Mouse (Mus musculus) megakaryocyte progenitor cell, adult 5-6 weeks (primary cell): ENCODE measurements around the gene Ostc. TPM values are rescaled to one million over a fixed set of nuclear protein-coding genes. Genes with fewer than 3 reads are reported as not detected.

Experiments used
- ATAC-seq: replicated peaks from 2 replicates; pipeline ENCODE4 v1.8.0; 2016; ENCODE audit warnings: mild to moderate bottlenecking, moderate TSS enrichment, inconsistent platforms; ENCODE audit not compliant: poor library complexity
- total RNA-seq, 2 experiments: library from RNA; stranded (forward) in 1 of 2; stranded (reverse) in 1 of 2; fragments of 157-497, 149-512 nt in 1 of 2; fragments of 200-1000 nt in 1 of 2; gene quantifications; 2 replicates each; pipeline versions ENCODE4 v1.2.3 to v1.2.4; 2015 to 2017

Gene Ostc
- total RNA-seq, 2 experiments from 2014 or later: 308 to 371 TPM

DNA sequence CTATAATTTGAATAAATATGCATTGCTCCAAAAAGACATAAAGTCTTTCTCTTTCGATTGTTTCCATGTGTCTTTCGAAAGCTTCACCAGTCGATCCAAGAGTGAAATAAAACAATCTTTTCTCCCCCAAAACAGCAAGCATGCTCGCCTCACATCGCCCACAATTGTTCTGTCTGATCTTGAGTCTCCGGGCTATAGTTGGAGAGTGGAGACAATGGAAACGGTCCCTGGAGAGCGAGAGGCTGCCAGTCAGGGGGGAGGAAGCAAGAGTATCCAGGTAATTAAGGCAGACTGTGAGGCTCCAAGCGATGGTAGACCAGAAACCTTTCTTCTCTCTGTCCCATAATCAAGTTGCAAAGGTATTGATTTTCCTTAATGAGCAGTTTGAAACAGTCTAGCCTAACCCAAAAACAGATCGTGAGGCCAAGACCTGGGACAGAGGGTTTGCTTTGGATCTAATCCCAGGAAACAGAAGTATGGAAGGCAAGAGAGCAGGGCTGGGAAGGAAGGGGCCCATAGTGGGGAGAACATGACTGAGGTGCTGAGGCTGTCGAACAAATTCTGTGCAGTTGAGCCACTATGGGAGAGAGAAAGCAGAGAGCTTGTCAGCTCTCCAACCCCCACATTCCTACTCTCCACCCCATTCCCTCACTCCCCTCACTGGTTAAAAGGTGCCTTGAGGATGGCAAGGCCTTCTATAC, 63.0 kb downstream of the Ostc start:
- ATAC-seq: no peak

Other genes starting within 250 kb of the Ostc start
- not detected in 2 replicates for gene Etnppl, start 92.0 kb downstream of the Ostc start, total RNA-seq (2015)
- gene Etnppl, start 92.0 kb downstream of the Ostc start, total RNA-seq (2017): not detected in 2 replicates
- 1,518 and 1,526 TPM in 2 replicates for gene Rpl34, start 21.0 kb upstream of the Ostc start, total RNA-seq (2015)
- gene Rpl34, start 21.0 kb upstream of the Ostc start, total RNA-seq (2017): 2,867 and 3,584 TPM in 2 replicates